Mouse (Mus musculus) forebrain, embryonic 11.5 days (tissue): Measurements from ENCODE around the gene Rhbdd2. TPM values are rescaled to one million over a fixed set of nuclear protein-coding genes. Genes with fewer than 3 reads are reported as not detected.
A peak's percentile ranks its signal among the peaks of the same experiment; 100 is the strongest.

Experiments used
- ATAC-seq: fragments of 200-750 bp; cut with Nextera tagmentation; replicated peaks from 2 replicates; pipeline ENCODE4 v1.8.0; 2017; ENCODE audit warnings: moderate TSS enrichment; ENCODE audit not compliant: low FRiP score
- DNase-seq: peaks from one replicate; pipeline ENCODE4 v3.0.0-alpha.2; 2017; ENCODE audit warnings: low spot score
- H3K27ac ChIP-seq: fragments of 300-500 bp; sonication (generic); 2 replicates; pipeline ENCODE4 v1.5.1; 2014; ENCODE audit warnings: low read depth, low read length
- H3K27me3 ChIP-seq: fragments of 300-500 bp; sonication (generic); 2 replicates; pipeline ENCODE4 v1.6.1; 2014; ENCODE audit warnings: mild to moderate bottlenecking, low read length, mixed read lengths; ENCODE audit not compliant: control insufficient read depth, insufficient read depth
- H3K36me3 ChIP-seq: fragments of 300-500 bp; sonication (generic); 2 replicates; pipeline ENCODE4 v1.6.1; 2014; ENCODE audit warnings: mild to moderate bottlenecking, low read length, moderate library complexity, mixed read lengths; ENCODE audit not compliant: control insufficient read depth, insufficient read depth
- H3K4me1 ChIP-seq: fragments of 300-500 bp; sonication (generic); replicated peaks from 2 replicates; pipeline ENCODE4 v1.6.1; 2014; ENCODE audit warnings: low read length, mixed read lengths; ENCODE audit not compliant: control insufficient read depth, insufficient read depth
- H3K4me2 ChIP-seq: fragments of 300-500 bp; sonication (generic); 2 replicates; pipeline ENCODE4 v1.6.1; 2014; ENCODE audit warnings: low read depth, mild to moderate bottlenecking, low read length, moderate library complexity, mixed read lengths; ENCODE audit not compliant: severe bottlenecking
- H3K4me3 ChIP-seq: fragments of 300-500 bp; sonication (generic); 2 replicates; pipeline ENCODE4 v1.5.1; 2014; ENCODE audit warnings: low read depth, low read length
- H3K9ac ChIP-seq: fragments of 300-500 bp; sonication (generic); 2 replicates; pipeline ENCODE4 v1.6.1; 2014; ENCODE audit warnings: low read length
- H3K9me3 ChIP-seq: fragments of 300-500 bp; sonication (generic); 2 replicates; pipeline ENCODE4 v1.6.1; 2016; ENCODE audit warnings: low read length, mixed read lengths; ENCODE audit not compliant: control insufficient read depth
- WGBS: fragments of 180-500 bp; shearing (Covaris S2); extraction: QIAGEN DNeasy Blood & Tissue Kit; methylation state at CpG from one replicate; pipeline ENCODE4 v1.1.7; 2014; 5-methylcytosine and 5-hydroxymethylcytosine counted together
- polyA plus RNA-seq: library from polyadenylated mRNA; unstranded; fragments of >200 nt; fragmentation: Nextera tagmentation; extraction: Ambion mirVana; gene quantifications from 2 replicates; pipeline ENCODE4 v1.2.1, GENCODE M21; 2014

Rhbdd2 gene
- polyA plus RNA-seq, 1 experiment from 2014 or later = 60.1 TPM

GRCm38 (mm10) chr5:135678481-135678880 is 46.1 kb downstream of the Rhbdd2 start:
- 96% methylated on average over 6 of the region's 6 CpGs for WGBS
- H3K36me3 ChIP-seq = no peaks in the 10 kb centered on the region
- H3K9ac ChIP-seq = no peak overlapping the region
- DNase-seq (no peak), ATAC-seq (no peak)
- H3K4me2 ChIP-seq = no peak overlapping the region
- peaks cover 9% of the 10 kb centered on the region for H3K4me1 ChIP-seq
- no peak overlapping the region for H3K4me3 ChIP-seq
- H3K27me3 ChIP-seq = no peaks in the 10 kb centered on the region
- H3K27ac ChIP-seq = no peak overlapping the region
- H3K9me3 ChIP-seq = no peaks in the 10 kb centered on the region

DNA sequence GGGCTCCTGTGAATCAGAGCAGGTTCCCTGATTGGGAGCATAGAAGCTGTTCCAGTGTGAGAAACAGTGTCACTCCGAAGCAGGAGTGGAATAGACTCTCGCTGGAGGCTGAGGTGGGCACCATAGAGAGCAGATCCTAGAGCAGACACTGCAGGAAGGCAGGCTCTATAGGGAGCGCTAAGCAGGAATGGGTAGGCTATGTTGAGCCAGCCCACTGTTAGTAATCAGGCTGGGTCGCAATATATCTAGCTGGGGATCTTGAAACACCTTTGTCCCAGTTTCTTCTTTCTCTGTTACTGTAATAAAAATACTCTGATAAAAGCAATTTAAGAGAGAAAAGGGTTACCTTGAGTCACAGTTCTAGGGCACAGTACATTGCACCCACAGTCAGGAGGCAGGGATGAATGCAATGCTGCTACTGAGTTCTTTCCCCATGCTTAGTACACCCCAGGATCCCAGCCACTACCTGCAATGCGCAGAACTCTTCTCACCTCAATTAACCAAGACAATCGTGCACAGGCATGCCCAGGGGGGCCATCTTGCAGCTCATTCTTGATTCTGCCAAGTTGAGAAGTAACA is 48.6 kb downstream of the Rhbdd2 start:
- Histone ChIP-seq H3K27me3 (no peaks in the 10 kb centered on the region), H3K4me1 (no peaks in the 10 kb centered on the region), H3K9me3 (no peaks in the 10 kb centered on the region), H3K4me2 (no peak overlapping the region), H3K4me3 (no peak overlapping the region), H3K9ac (no peak overlapping the region), H3K36me3 (no peaks in the 10 kb centered on the region), H3K27ac (no peak overlapping the region)
- DNase-seq (no peak), ATAC-seq (no peak)
- 86% methylated on average over 6 of the region's 6 CpGs for WGBS

GRCm38 (mm10) chr5:135682009-135682408 is 49.6 kb downstream of the Rhbdd2 start:
- no peaks in the 10 kb centered on the region for H3K27me3 ChIP-seq
- no peaks in the 10 kb centered on the region for H3K4me1 ChIP-seq
- DNase-seq (no peak), ATAC-seq (no peak)
- H3K27ac ChIP-seq = no peak overlapping the region
- H3K9ac ChIP-seq = no peak overlapping the region
- H3K9me3 ChIP-seq = no peaks in the 10 kb centered on the region
- WGBS = 92% methylated on average over 5 of the region's 5 CpGs
- H3K4me2 ChIP-seq = no peak overlapping the region
- no peak overlapping the region for H3K4me3 ChIP-seq
- H3K36me3 ChIP-seq = no peaks in the 10 kb centered on the region

DNA sequence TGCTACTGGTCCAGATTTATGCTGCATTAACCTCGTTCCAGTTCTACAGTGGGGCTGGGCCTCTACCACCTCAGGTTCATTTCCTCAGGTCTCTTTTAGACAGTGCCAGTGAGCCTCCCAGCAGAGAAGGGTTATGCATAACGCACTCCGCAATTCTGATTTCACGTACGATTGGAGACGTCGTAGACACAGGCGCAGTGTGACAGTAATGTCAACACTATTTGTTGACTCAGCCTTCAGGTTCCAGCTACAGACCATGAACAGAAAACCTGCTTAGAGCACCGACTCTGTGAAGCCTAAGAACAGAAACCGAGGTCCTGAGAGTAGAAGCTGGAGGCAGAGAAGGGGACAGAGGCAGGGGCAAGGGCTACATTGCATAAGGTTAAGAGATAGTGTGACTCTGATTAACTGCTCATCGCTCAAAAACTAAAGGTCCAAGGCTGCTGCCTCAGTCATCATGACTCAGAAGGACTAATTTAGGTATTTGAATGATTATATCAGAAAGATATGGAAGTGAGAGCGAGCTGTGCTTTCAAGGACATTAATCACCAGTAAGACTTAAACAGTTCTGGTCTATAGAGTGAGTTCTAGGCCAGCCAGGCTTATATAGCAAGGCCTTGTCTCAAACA is 50.6 kb downstream of the Rhbdd2 start:
- Histone ChIP-seq H3K4me2 (no peak overlapping the region), H3K27me3 (no peaks in the 10 kb centered on the region), H3K4me3 (no peak overlapping the region), H3K4me1 (no peaks in the 10 kb centered on the region), H3K9me3 (no peaks in the 10 kb centered on the region), H3K36me3 (no peaks in the 10 kb centered on the region), H3K9ac (no peak overlapping the region), H3K27ac (no peak overlapping the region)
- no peak for DNase-seq
- WGBS = 90% methylated on average over 12 of the region's 12 CpGs
- no peak for ATAC-seq

DNA sequence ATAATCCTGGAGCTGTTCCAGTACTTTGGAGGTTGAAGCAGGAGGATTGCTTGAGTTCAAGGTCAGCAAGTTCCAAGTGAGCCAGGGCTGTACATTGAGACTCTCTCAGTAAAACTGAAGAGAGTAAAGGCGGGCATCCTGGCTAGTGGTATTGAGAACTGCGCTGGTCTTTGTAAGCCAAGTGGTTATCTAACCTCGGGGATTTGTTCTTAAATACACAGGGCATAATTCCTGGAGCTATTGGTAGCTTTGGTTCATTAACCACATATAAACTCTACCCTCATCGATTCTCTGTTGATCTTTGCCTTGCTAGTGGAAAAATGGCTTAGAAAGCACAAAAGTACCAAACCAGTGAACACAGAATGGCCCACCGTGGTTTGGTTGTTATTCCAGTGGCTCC is 58.0 kb downstream of the Rhbdd2 start:
- Histone ChIP-seq H3K9me3 (no peaks in the 10 kb centered on the region), H3K4me1 (peaks cover 3% of the 10 kb centered on the region; the same call in 1 of the 2 replicates), H3K27ac (no peak overlapping the region), H3K36me3 (no peaks in the 10 kb centered on the region), H3K4me2 (peak overlapping the region; percentile 94), H3K27me3 (no peaks in the 10 kb centered on the region), H3K4me3 (peak overlapping the region; percentile 73; the same call in 1 of the 2 replicates), H3K9ac (no peak overlapping the region)
- DNase-seq (no peak), ATAC-seq (no peak)
- 82% methylated on average over 5 of the region's 5 CpGs for WGBS

DNA sequence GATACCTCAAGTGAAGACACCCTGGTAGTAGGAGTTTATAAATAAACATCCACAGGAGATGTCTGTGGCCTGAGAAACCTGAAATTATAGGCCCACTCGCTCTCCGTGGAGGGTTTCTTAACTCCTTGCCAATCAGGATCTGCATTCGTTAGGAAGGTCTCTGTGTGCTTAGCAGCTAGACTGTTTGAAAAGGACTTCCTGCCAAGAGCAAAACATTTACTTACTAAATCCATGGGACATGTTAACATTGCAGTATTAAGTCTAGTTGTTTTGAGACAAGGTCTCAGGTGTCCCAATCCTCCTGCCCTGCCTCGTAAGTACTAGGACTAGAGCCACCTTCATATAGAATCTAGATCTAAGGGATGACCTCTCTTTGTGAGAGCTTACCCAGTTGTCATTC is 58.8 kb downstream of the Rhbdd2 start:
- Histone ChIP-seq H3K4me3 (no peak overlapping the region), H3K36me3 (no peaks in the 10 kb centered on the region), H3K4me1 (peaks cover 3% of the 10 kb centered on the region; the same call in 1 of the 2 replicates), H3K9me3 (no peaks in the 10 kb centered on the region), H3K27me3 (no peaks in the 10 kb centered on the region), H3K9ac (no peak overlapping the region), H3K27ac (no peak overlapping the region), H3K4me2 (no peak overlapping the region)
- WGBS = 84% methylated on average over 4 of the region's 4 CpGs
- DNase-seq (no peak), ATAC-seq (no peak)

DNA sequence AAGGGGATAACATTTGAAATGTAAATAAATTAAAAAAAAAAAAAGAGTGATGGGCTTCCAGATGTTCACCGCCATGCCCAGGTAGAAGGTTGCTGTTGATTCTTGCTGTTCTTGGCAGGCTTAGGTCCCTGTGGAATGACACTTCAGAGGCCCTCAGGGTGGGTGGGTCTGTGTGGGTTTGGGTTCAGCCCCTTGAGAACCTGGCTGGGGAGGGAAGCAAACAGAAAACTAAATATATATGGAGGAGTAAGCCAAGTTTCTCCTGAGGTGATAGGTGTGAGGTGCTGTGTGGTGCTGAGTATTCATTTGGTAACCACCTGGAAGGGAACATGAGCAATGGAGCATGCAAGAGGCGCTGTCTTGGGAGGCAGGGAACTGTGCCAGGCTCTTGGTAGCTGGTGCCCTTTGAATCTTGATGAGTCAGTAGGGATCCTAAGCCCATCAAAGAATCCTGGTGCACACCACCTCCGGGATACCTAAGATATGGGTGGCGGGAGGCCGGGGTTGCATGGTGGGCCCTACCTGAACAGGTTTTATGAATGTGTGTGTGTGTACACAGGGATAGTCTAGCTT is 60.9 kb downstream of the Rhbdd2 start:
- ATAC-seq (no peak), DNase-seq (no peak)
- H3K9me3 ChIP-seq = no peaks in the 10 kb centered on the region
- H3K4me2 ChIP-seq = no peak overlapping the region
- no peak overlapping the region for H3K9ac ChIP-seq
- H3K27me3 ChIP-seq = no peaks in the 10 kb centered on the region
- WGBS = 93% methylated on average over 5 of the region's 5 CpGs
- no peak overlapping the region for H3K27ac ChIP-seq
- no peaks in the 10 kb centered on the region for H3K36me3 ChIP-seq
- H3K4me3 ChIP-seq = no peak overlapping the region
- peaks cover 3% of the 10 kb centered on the region; the same call in 1 of the 2 replicates for H3K4me1 ChIP-seq

DNA sequence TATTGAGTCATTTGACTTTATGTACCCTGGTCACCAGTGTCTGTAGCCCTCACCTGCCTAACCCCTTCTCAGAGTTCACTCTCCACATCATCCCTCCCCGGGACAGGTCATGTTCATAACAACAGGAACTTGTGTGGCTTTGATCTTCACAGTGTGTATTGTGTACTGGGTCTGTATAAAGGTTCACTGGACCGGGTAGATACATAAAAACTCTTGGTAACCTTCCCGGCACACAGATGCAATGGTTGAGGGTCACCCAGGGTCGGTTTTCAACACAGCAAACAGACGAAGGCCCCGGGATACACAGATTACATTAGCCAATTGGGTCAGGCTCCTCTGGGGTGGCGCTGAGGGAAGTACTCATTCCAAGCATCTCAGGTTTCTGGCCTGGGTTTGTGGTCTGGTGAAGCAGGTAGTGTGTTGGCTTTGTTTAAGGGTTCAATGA is 62.9 kb downstream of the Rhbdd2 start:
- H3K36me3 ChIP-seq = no peaks in the 10 kb centered on the region; the same call in 1 of the 2 replicates
- no peak overlapping the region for H3K4me2 ChIP-seq
- H3K9ac ChIP-seq = no peak overlapping the region
- H3K27me3 ChIP-seq = no peaks in the 10 kb centered on the region
- H3K27ac ChIP-seq = no peak overlapping the region
- H3K9me3 ChIP-seq = no peaks in the 10 kb centered on the region
- 74% methylated on average over 7 of the region's 7 CpGs for WGBS
- DNase-seq (no peak), ATAC-seq (no peak)
- H3K4me3 ChIP-seq = no peak overlapping the region
- H3K4me1 ChIP-seq = no peaks in the 10 kb centered on the region
